Comparison of ENCODE assay signal across 10 mouse cellular contexts in genomic region chr5:77122254-77123192, GRCm38 (mm10). TPM values are rescaled to one million over a fixed set of nuclear protein-coding genes. Genes with fewer than 3 reads are reported as not detected.
DNase-seq lines count a peak whose midpoint lies in the region; ATAC-seq and TF ChIP-seq lines count a peak whose summit lies in the region.
"Had no signal": no experiment of that assay in that cellular context is flagged by ENCODE, and none has a peak within 500 bp of the region (broad histone marks: within the 10 kb centered on the region; RNA-seq: fewer than 3 reads in every experiment).

No protein-coding gene starts in this region.

- H3K79me2 ChIP-seq in heart, adult 2 months (replicated peaks; ENCODE audit: control insufficient read depth, insufficient read depth, low read length) = no peaks in the 10 kb centered on the region

- 32% methylated on average over 20 of the region's 20 CpGs for WGBS in heart, adult 2 months
- 7% methylated on average over 20 of the region's 20 CpGs for WGBS in hindbrain, embryonic 12.5 days
- WGBS in stomach, embryonic 16.5 days = 22% methylated on average over 20 of the region's 20 CpGs

- no peak for DNase-seq in heart, adult 2 months
- DNase-seq in heart, adult 8-10 months (ENCODE audit: low spot score) = no peak
- DNase-seq in embryo, embryonic 9.5 days (ENCODE audit: extremely low spot score) = peak; percentile 42
- DNase-seq in lung, postnatal 10 days = peak; percentile 64
- DNase-seq in urinary bladder, postnatal 25 days (ENCODE audit: low spot score) = no peak
- DNase-seq in B cell, adult 2 months = no peak

- ATAC-seq in hindbrain, embryonic 12.5 days (ENCODE audit: low FRiP score) = peak; percentile 88
- no peak for ATAC-seq in stomach, embryonic 16.5 days (ENCODE audit: insufficient read depth, low FRiP score)

- H3K36me3 ChIP-seq in heart, adult 2 months (ENCODE audit: control insufficient read depth, insufficient read depth, low read length) = no peaks in the 10 kb centered on the region
- H3K36me3 ChIP-seq in hindbrain, embryonic 12.5 days = no peaks in the 10 kb centered on the region
- H3K36me3 ChIP-seq in stomach, embryonic 16.5 days (ENCODE audit: control insufficient read depth, insufficient read depth, low read length) = no peaks in the 10 kb centered on the region

- no peaks in the 10 kb centered on the region for H3K9me3 ChIP-seq in hindbrain, embryonic 12.5 days (replicated peaks)
- no peaks in the 10 kb centered on the region for H3K9me3 ChIP-seq in stomach, embryonic 16.5 days (replicated peaks; ENCODE audit: control insufficient read depth, low read length)

- peaks cover 4% of the 10 kb centered on the region for H3K4me1 ChIP-seq in heart, adult 2 months (ENCODE audit: control insufficient read depth, insufficient read depth, low read length)
- peaks cover 23% of the 10 kb centered on the region for H3K4me1 ChIP-seq in hindbrain, embryonic 12.5 days
- H3K4me1 ChIP-seq in stomach, embryonic 16.5 days (ENCODE audit: control insufficient read depth, insufficient read depth, low read length) = peaks cover 12% of the 10 kb centered on the region

- no peak for TF ChIP-seq CTCF in heart, adult 2 months (IDR thresholded peaks at IDR 0.05)

- no peak overlapping the region for H3K9ac ChIP-seq in heart, adult 2 months (ENCODE audit: low read depth, low read length)
- H3K9ac ChIP-seq in hindbrain, embryonic 12.5 days = no peak overlapping the region
- no peak overlapping the region for H3K9ac ChIP-seq in stomach, embryonic 16.5 days (ENCODE audit: low read length)

- H3K4me3 ChIP-seq in heart, adult 2 months = no peak overlapping the region
- H3K4me3 ChIP-seq in hindbrain, embryonic 12.5 days = no peak overlapping the region
- no peak overlapping the region for H3K4me3 ChIP-seq in stomach, embryonic 16.5 days (replicated peaks; ENCODE audit: low read length)
- H3K4me3 ChIP-seq: erythroblast, embryonic 14.5 days had no signal

- intact Hi-C loops in heart, adult 2 months (cut with DNase I) = loop anchor here (1.0 kb wide), 1 partner anchor 27 kb away; no protein-coding TSS in a partner anchor

- TF ChIP-seq POLR2A in heart, adult 2 months (IDR thresholded peaks at IDR 0.05; ENCODE audit: insufficient read depth, low read depth, low read length) = no peak

- peak overlapping the region; percentile 24 for H3K27ac ChIP-seq in heart, adult 2 months
- H3K27ac ChIP-seq in hindbrain, embryonic 12.5 days = peak overlapping the region; percentile 60
- H3K27ac ChIP-seq in stomach, embryonic 16.5 days (ENCODE audit: low read length) = peak overlapping the region; percentile 51; the same call in 1 of the 2 replicates

- TF ChIP-seq EP300 in heart, adult 2 months (IDR thresholded peaks at IDR 0.05; ENCODE audit: insufficient read depth, low read depth, low read length) = 0 out of 2 replicates have a peak, but pooled peaks have one; percentile 12

- no peaks in the 10 kb centered on the region for H3K27me3 ChIP-seq in heart, adult 2 months (ENCODE audit: control insufficient read depth, insufficient read depth, low read length)
- H3K27me3 ChIP-seq in hindbrain, embryonic 12.5 days = no peaks in the 10 kb centered on the region
- H3K27me3 ChIP-seq in stomach, embryonic 16.5 days (ENCODE audit: control insufficient read depth, insufficient read depth, low read length) = no peaks in the 10 kb centered on the region
- H3K27me3 ChIP-seq: CH12.LX had no signal

- H3K4me2 ChIP-seq in hindbrain, embryonic 12.5 days (replicated peaks) = peak overlapping the region; percentile 25; the same call in 1 of the 2 replicates
- H3K4me2 ChIP-seq in stomach, embryonic 16.5 days (ENCODE audit: low read depth, low read length) = no peak overlapping the region

RNA-seq across cellular contexts. Expression of gene Hopx, which starts 7.6 kb away (rescaled TPM):
- 100 to 1,000 TPM; 367 to 385 TPM for total RNA-seq in heart, adult 2 months (2021)
- 284 and 285 TPM in 2 replicates for polyA plus RNA-seq in heart, adult 2 months (2012; rRNA removed)
- 100 to 1,000 TPM; 354 to 475 (median 429) TPM for total RNA-seq in heart, adult 8-10 months (2022)
- 1.6 and 2.8 TPM in 2 replicates for polyA plus RNA-seq in hindbrain, embryonic 12.5 days (2016; fragmentation: Nextera tagmentation; extraction: Ambion mirVana)
- 6.9 and 11.2 TPM in 2 replicates for polyA plus RNA-seq in stomach, embryonic 16.5 days (2015; fragmentation: Nextera tagmentation; extraction: Ambion mirVana)

Comparison
In these comparisons a context has a peak if more than half of its experiments do, and no peak if none do; other contexts are left out.
1. DNase-seq: peak in embryo, embryonic 9.5 days (single experiment) and lung, postnatal 10 days (single experiment); none in heart, adult 2 months (0 of 2), heart, adult 8-10 months (single experiment), urinary bladder, postnatal 25 days (single experiment) and B cell, adult 2 months (0 of 2).
2. RNA of gene Hopx, which starts 7.6 kb away (polyA plus RNA-seq): 284 to 285 TPM in heart, adult 2 months; 6.9 to 11.2 TPM in stomach, embryonic 16.5 days and 1.6 to 2.8 TPM in hindbrain, embryonic 12.5 days; every median in the first group is over 10 times any median in the second.
3. Peak in every context shown above with its lines, with median percentiles within 50 percentile points of each other: H3K27ac ChIP-seq.